Mouse (Mus musculus): ENCODE data around the gene Iqschfp. TPM values are rescaled to one million over a fixed set of nuclear protein-coding genes. Genes with fewer than 3 reads are reported as not detected.

The Iqschfp gene
- polyA plus RNA-seq (2016; fragmentation: Nextera tagmentation; extraction: Ambion mirVana) = 1.4 and 2.5 TPM in 2 replicates

DNA sequence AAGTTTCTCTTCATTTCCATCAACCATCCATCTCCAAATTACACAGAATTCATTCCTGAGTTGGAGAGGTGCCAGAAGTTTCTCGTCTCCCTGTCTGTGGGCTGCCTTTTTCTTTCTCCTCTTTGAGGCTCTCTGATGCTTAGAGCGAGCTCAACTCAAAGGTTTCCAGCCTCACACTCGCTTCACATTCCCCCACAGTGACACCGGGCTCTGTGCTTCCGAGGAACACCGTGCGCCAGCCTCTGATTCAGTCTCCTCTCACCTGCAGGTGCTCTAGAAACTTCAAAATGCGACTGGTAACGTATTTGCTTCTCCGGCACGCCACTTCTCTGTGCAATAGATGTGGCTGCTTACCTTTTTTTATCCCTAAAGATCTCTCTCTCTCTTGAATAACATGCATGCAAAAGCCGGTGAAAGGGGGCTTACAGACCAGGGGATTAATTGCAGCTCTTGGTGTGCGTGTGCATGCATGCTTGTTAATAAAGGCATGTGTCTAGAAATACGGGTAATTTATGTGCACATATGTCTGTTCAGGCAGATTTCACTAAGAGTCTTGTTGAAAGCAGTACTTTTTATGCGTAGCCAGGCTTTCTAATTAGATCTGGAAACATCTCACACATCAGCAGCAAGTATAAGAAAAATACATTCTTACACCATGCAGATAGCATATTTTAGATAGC, at the start of gene Iqschfp, which contains the start of gene Iqcj:
Gene Iqschfp, plus strand, starts transcription at position 207 of the 680 bp plus-strand sequence.
Gene Iqcj, plus strand, starts transcription at position 195 of the 680 bp plus-strand sequence.
- Histone ChIP-seq H3K9me3 (no peaks in the 10 kb centered on the region), H3K27me3 (no peaks in the 10 kb centered on the region), H3K4me3 (replicated peaks) (peak within 1 kb of the TSS; percentile 24), H3K4me1 (peaks cover 17% of the 10 kb centered on the region), H3K9ac (peak within 1 kb of the TSS; percentile 27; the same call in 1 of the 2 replicates), H3K27ac (peak within 1 kb of the TSS; percentile 78), H3K4me2 (peak within 1 kb of the TSS; percentile 45), H3K36me3 (replicated peaks) (no peaks in the 10 kb centered on the region)
- WGBS = 27% methylated on average over 15 of the region's 15 CpGs
- peak; percentile 78 for ATAC-seq (ENCODE audit: low FRiP score)

DNA sequence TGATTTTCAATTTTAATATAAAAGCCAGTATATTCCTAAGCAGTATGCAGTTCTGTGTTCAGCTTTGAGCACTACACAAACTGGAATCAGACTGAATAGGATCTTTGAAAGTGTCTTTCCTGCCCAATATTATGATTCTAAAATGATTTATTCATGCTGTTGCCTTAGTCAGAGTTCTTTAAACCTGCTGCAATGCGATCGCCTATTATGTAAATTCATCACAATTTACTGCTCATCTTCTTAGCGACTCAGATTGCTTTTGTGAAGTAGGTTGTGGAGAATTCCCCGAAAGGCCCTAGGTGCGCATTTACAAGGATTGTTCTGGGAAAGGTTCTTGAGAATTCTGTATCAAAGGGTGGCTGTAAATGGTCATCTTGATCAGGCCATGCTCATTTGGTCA, 39.6 kb upstream of the Iqschfp start:
- no peak overlapping the region for H3K9ac ChIP-seq
- H3K9me3 ChIP-seq = no peaks in the 10 kb centered on the region
- no peak overlapping the region for H3K4me3 ChIP-seq (replicated peaks)
- WGBS = 84% methylated on average over 5 of the region's 5 CpGs
- no peak overlapping the region for H3K4me2 ChIP-seq
- no peaks in the 10 kb centered on the region for H3K27me3 ChIP-seq
- no peaks in the 10 kb centered on the region for H3K4me1 ChIP-seq
- H3K27ac ChIP-seq = no peak overlapping the region
- H3K36me3 ChIP-seq (replicated peaks) = no peaks in the 10 kb centered on the region
- no peak for ATAC-seq (ENCODE audit: low FRiP score)

DNA sequence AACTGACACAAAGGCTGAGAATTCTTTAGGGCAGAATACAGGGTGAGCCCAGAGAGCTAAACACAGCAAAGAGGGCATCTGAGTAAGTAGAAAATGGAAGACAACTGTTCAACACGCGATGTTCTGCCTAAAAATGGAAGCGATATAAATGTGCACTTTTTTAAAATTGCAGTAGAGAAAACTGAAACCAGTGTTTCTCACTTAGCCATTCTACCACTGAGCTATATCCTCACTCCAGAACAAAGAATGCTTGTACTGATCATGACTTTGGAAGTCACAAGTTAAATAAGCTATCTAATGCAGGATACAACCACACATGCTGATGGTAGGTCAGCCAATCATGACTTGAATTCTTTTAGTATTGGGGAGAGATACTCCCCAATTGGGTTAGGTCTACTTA, 30.5 kb upstream of the Iqschfp start:
- Histone ChIP-seq H3K4me2 (no peak overlapping the region), H3K4me1 (no peaks in the 10 kb centered on the region), H3K36me3 (replicated peaks) (no peaks in the 10 kb centered on the region), H3K9me3 (no peaks in the 10 kb centered on the region), H3K9ac (no peak overlapping the region), H3K27ac (no peak overlapping the region), H3K4me3 (replicated peaks) (no peak overlapping the region), H3K27me3 (no peaks in the 10 kb centered on the region)
- ATAC-seq (ENCODE audit: low FRiP score) = no peak
- 88% methylated on average over 3 of the region's 3 CpGs for WGBS

DNA sequence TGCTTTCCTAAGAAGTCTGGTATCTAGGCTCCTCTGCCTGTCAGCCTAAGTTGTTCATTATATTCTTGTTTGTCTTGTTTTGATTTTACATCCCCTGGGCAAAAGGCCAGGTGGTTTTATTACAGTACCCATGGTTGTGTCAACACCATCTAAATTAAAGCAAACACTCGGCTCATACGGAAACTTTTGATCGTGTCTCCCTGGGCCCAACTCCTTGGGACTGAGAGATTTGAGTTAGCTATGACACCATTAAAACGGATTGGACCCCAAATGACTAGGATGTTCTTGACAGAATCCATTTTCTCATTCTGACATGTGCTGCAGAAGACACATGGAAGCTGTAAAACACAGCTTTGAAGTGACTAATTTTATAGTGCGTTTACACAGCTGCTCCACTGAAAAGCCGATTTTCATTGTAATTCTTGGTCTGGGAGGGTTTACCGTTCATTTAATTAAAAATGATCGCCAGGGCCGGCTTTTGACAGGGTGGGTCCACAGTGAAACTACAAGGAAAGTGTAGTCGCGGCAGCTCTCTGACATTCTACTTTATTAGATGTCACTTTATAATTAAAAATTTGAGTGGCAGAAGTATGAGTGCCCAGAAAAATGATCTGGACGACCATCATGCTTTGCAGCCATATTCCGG, 24.5 kb upstream of the Iqschfp start:
- no peaks in the 10 kb centered on the region for H3K27me3 ChIP-seq
- no peak overlapping the region for H3K9ac ChIP-seq
- H3K36me3 ChIP-seq (replicated peaks) = no peaks in the 10 kb centered on the region
- peak; percentile 61; the same call in 1 of the 2 replicates for ATAC-seq (ENCODE audit: low FRiP score)
- no peaks in the 10 kb centered on the region for H3K9me3 ChIP-seq
- H3K27ac ChIP-seq = no peak overlapping the region
- WGBS = 79% methylated on average over 13 of the region's 13 CpGs
- no peak overlapping the region for H3K4me3 ChIP-seq (replicated peaks)
- no peak overlapping the region for H3K4me2 ChIP-seq
- no peaks in the 10 kb centered on the region for H3K4me1 ChIP-seq

DNA sequence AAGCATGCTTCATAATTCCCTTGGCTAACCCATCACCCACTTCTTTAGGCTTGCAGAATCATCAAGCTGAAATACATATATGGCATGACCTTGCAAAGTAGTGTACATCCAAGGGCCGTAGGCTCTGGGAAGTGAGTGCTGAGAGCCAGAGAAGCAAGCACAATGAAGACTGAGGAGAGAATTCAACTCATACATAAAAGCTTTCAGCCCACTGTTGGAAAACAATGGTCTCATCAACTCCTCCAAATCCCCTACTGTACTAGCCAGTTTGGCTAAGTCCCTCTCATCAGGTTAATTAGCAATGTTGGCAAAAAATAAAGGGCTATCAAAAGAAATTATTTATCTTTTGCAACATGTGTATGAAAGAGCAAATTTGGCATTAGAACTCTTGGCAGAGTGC, 22.6 kb upstream of the Iqschfp start:
- H3K27me3 ChIP-seq = no peaks in the 10 kb centered on the region
- no peak overlapping the region for H3K27ac ChIP-seq
- H3K4me2 ChIP-seq = no peak overlapping the region
- H3K4me3 ChIP-seq (replicated peaks) = no peak overlapping the region
- H3K9ac ChIP-seq = no peak overlapping the region
- H3K4me1 ChIP-seq = no peaks in the 10 kb centered on the region
- no peaks in the 10 kb centered on the region for H3K9me3 ChIP-seq
- WGBS = 50% methylated on average over 1 of the region's 1 CpGs
- ATAC-seq (ENCODE audit: low FRiP score) = no peak
- H3K36me3 ChIP-seq (replicated peaks) = no peaks in the 10 kb centered on the region

DNA sequence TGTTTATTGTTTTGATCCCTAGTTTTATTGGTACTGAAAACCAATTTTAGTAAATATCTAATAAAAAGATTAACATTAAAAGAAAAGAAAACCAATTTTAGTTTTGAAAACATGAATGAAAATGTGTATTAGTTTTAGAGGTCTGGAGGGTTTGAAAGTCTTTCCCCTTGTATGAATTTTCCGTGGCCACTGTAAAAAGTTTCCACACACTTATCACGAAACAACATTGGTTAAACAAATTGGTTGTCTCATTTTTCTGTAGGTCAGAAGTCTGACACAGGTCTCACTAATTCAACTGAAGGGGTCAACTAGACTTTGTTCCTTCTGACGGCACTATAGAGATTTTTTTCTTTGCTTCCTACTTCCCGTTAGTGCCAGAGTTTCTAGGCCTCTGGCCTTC, 14.8 kb upstream of the Iqschfp start:
- 77% methylated on average over 4 of the region's 4 CpGs for WGBS
- H3K4me2 ChIP-seq = no peak overlapping the region
- H3K27ac ChIP-seq = no peak overlapping the region
- no peaks in the 10 kb centered on the region for H3K4me1 ChIP-seq
- H3K4me3 ChIP-seq (replicated peaks) = no peak overlapping the region
- no peaks in the 10 kb centered on the region for H3K27me3 ChIP-seq
- no peaks in the 10 kb centered on the region for H3K36me3 ChIP-seq (replicated peaks)
- ATAC-seq (ENCODE audit: low FRiP score) = no peak
- no peak overlapping the region for H3K9ac ChIP-seq
- no peaks in the 10 kb centered on the region for H3K9me3 ChIP-seq

DNA sequence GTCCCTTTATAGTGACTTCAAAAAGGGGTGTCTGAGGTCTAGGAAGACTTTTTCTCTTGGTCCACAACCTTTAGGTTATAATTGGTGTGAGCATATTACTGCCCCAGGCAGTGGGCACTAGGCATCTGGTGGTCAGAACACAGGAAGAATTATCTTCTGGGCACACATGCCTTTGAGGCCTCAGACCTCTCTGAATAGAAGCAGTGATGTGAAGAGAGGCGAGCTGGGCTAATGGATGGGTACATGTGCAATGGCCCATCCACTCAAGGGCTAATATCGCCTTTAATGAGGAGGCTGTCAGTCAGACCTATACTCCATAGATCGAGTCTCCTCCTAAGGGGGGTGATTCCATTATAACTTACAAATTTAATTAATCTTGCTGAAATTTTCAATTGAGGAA, 7.7 kb upstream of the Iqschfp start:
- Histone ChIP-seq H3K4me2 (no peak overlapping the region), H3K27me3 (no peaks in the 10 kb centered on the region), H3K36me3 (replicated peaks) (no peaks in the 10 kb centered on the region), H3K4me1 (peaks cover 14% of the 10 kb centered on the region), H3K4me3 (replicated peaks) (no peak overlapping the region), H3K27ac (no peak overlapping the region), H3K9me3 (no peaks in the 10 kb centered on the region), H3K9ac (no peak overlapping the region)
- WGBS = 36% methylated on average over 3 of the region's 3 CpGs
- ATAC-seq (ENCODE audit: low FRiP score) = peak; percentile 75; the same call in 1 of the 2 replicates

DNA sequence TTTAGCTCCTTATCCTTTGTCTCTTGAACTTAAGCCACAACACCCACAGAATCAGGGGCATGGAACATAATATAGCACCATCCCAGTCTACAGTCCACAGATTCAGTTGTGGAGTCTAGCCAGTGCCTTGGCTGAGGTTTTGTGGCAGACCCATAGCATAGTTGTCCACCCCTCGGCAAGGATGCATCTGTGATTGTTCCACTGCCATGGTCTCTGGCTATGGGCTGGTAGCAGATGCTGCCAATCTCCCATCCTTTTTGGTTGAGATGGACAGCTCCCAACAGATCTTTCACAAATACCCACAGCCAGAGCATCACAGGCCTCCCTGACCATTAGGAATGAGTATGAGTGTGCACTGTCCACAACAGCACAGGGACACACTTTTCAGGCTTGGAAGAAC, 5.9 kb upstream of the Iqschfp start:
- no peak overlapping the region for H3K4me2 ChIP-seq
- no peak for ATAC-seq (ENCODE audit: low FRiP score)
- no peak overlapping the region for H3K27ac ChIP-seq
- no peak overlapping the region for H3K9ac ChIP-seq
- H3K4me1 ChIP-seq = peaks cover 15% of the 10 kb centered on the region
- H3K36me3 ChIP-seq (replicated peaks) = no peaks in the 10 kb centered on the region
- H3K9me3 ChIP-seq = no peaks in the 10 kb centered on the region
- H3K27me3 ChIP-seq = no peaks in the 10 kb centered on the region
- H3K4me3 ChIP-seq (replicated peaks) = no peak overlapping the region
- WGBS = 65% methylated on average over 1 of the region's 1 CpGs

DNA sequence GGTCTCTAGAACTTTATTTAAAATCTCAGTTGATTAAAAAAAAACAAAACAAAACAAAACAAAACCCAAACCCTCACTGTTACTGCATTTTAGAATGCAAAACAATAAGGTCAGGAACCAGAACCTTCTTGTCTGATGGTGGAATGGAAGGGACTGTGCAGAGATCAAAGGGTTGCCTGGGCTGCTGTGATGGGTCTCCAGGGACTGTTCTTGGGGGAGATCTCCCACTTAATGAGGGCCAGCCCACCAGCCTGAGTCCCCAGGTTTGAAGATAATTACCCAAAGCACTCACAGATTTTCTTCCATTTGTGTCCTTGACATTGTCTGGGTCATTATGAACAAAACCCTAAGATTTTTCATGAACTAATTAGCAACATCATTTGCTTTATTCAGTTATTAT, 4.8 kb upstream of the Iqschfp start:
- H3K27ac ChIP-seq = no peak overlapping the region
- no peak overlapping the region for H3K9ac ChIP-seq
- peaks cover 25% of the 10 kb centered on the region for H3K4me1 ChIP-seq

DNA sequence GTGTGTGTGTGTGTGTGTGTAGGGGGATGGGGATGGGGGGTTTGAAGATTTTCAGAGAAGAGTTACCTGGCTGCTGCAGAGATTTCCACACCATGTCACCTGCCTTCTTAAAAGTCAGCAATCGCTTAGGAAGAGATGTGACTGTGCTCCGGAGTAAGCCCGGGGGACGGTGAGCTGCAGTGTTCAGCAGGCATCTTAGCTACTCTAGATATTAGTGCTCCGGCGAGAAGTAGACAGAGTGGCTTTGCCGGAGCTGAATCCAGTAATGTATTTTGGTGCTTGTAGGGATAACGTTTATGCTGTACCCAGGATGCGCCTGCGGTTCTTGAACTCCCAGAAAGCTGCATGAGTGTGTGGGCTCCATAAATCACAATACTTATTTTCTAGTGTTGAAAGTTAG, 736 bp downstream of the Iqschfp start:
- ATAC-seq (ENCODE audit: low FRiP score) = peak; percentile 64; the same call in 1 of the 2 replicates

More for the DNA sequence above, 4.8 kb upstream of the Iqschfp start:
- H3K4me3 ChIP-seq (replicated peaks) = no peak overlapping the region
- H3K36me3 ChIP-seq (replicated peaks) = no peaks in the 10 kb centered on the region
- ATAC-seq (ENCODE audit: low FRiP score) = no peak
- no peak overlapping the region for H3K4me2 ChIP-seq
- H3K27me3 ChIP-seq = no peaks in the 10 kb centered on the region
- H3K9me3 ChIP-seq = no peaks in the 10 kb centered on the region

DNA sequence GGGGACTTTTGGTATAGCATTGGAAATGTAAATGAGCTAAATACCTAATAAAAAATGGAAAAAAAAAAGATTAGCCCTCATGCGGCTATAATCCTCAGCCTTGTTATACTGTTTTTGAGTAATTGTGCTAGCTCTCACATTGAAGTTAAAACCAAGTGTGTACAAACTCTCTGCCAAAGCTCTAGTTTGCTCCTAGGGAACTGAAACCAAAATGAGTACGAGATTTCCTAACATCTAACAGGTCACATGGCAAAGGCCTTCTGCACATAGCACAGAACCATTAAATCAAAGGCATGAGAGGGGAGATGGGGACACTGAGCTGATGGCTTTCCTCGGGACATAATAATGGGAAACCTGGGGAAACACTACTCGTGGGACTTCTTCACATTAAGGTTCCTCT, 10.5 kb downstream of the Iqschfp start:
- Histone ChIP-seq H3K4me3 (replicated peaks) (no peak overlapping the region), H3K27me3 (no peaks in the 10 kb centered on the region), H3K36me3 (replicated peaks) (no peaks in the 10 kb centered on the region), H3K27ac (no peak overlapping the region), H3K4me1 (no peaks in the 10 kb centered on the region), H3K4me2 (no peak overlapping the region), H3K9ac (no peak overlapping the region), H3K9me3 (no peaks in the 10 kb centered on the region)
- 91% methylated on average over 4 of the region's 4 CpGs for WGBS
- ATAC-seq (ENCODE audit: low FRiP score) = no peak

More for the DNA sequence above, 736 bp downstream of the Iqschfp start:
- Histone ChIP-seq H3K27me3 (no peaks in the 10 kb centered on the region), H3K36me3 (replicated peaks) (no peaks in the 10 kb centered on the region), H3K4me2 (peak overlapping the region; percentile 45), H3K9ac (no peak overlapping the region), H3K9me3 (no peaks in the 10 kb centered on the region), H3K27ac (peak overlapping the region; percentile 61; the same call in 1 of the 2 replicates), H3K4me3 (replicated peaks) (peak overlapping the region; percentile 24), H3K4me1 (peaks cover 17% of the 10 kb centered on the region)
- WGBS = 73% methylated on average over 10 of the region's 10 CpGs

DNA sequence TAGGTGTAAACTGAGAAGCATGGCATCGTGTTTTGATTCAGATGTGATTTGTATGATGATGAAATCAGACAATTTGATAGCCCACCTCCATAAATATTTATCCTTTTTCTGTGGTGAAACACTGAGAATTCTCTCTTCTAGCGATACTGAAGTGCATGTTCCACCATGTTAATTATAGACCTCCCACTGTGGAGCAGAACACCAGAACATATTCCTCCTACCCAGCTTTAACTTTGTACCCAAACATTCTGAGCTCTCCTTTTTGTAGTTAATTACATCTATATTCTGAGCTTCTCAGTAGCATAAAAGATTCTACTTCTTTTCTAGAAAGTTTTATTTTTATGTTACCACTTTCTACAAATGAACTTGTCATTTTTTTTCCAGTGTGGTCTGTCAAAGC, 16.6 kb downstream of the Iqschfp start:
- no peak overlapping the region for H3K4me3 ChIP-seq (replicated peaks)
- WGBS = 85% methylated on average over 2 of the region's 2 CpGs
- no peaks in the 10 kb centered on the region for H3K36me3 ChIP-seq (replicated peaks)
- no peak for ATAC-seq (ENCODE audit: low FRiP score)
- H3K27me3 ChIP-seq = no peaks in the 10 kb centered on the region
- H3K9me3 ChIP-seq = no peaks in the 10 kb centered on the region
- H3K27ac ChIP-seq = no peak overlapping the region
- H3K9ac ChIP-seq = no peak overlapping the region
- H3K4me1 ChIP-seq = no peaks in the 10 kb centered on the region
- no peak overlapping the region for H3K4me2 ChIP-seq

DNA sequence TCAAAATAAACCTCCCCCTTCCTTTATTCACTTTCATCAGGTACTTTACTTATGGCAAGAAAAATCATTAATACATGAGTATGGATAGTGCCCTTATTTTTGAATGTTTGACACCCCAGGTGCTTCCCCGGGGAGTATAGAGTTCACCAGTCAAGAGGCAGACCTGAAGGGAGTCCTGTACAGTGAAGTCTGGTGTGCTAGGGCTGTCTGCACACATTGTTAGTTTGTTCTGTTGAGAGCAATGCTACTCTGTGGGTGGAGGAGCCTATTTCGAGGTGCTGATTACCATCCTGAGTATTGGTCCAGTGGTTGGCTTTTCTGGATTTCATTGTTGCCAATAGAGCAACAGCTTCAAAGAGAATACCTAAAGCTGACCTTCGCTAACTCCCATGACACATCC, 26.1 kb downstream of the Iqschfp start:
- Histone ChIP-seq H3K27ac (no peak overlapping the region), H3K9ac (no peak overlapping the region), H3K4me1 (peaks cover 8% of the 10 kb centered on the region), H3K27me3 (0 out of 2 replicates have a peak, but pooled peaks cover 5% of the 10 kb centered on the region), H3K9me3 (no peaks in the 10 kb centered on the region), H3K4me3 (replicated peaks) (no peak overlapping the region), H3K4me2 (no peak overlapping the region), H3K36me3 (replicated peaks) (no peaks in the 10 kb centered on the region)
- 76% methylated on average over 3 of the region's 3 CpGs for WGBS
- no peak for ATAC-seq (ENCODE audit: low FRiP score)
